Mouse (Mus musculus) brain, embryonic 14.5 days (tissue): ENCODE measurements around the gene Ccng2. TPM values are rescaled to one million over a fixed set of nuclear protein-coding genes. Genes with fewer than 3 reads are reported as not detected.

Source experiments
- DNase-seq: peaks from one replicate; pipeline ENCODE4 v3.0.0-alpha.2; 2011; ENCODE audit warnings: low read depth
- CTCF ChIP-seq: fragments of 200-500 bp; IDR thresholded peaks from 2 replicates; pipeline ENCODE4 v1.5.1; 2012; ENCODE audit warnings: inconsistent platforms, mild to moderate bottlenecking, moderate library complexity, borderline replicate concordance; ENCODE audit not compliant: insufficient read depth, insufficient read length; ENCODE audit errors: extremely low read depth
- POLR2A ChIP-seq: fragments of 200-500 bp; IDR thresholded peaks from 2 replicates; pipeline ENCODE4 v1.6.1; 2012; ENCODE audit warnings: mild to moderate bottlenecking, inconsistent platforms, borderline replicate concordance; ENCODE audit not compliant: poor library complexity, insufficient read depth, insufficient read length, severe bottlenecking; ENCODE audit errors: extremely low read depth
- polyA plus RNA-seq: library from polyadenylated mRNA; depleted of rRNA; stranded (reverse); fragments of >200 nt; gene quantifications from 2 replicates; pipeline ENCODE4 v1.2.3, GENCODE M21; 2012; rRNA removed

Gene Ccng2
- 83.1 and 97.4 TPM in 2 replicates for polyA plus RNA-seq

GRCm38 (mm10) chr5:93266883-93267704, at the start of gene Ccng2:
Gene Ccng2 (plus strand): TSS chr5:93267257.
- peak; percentile 100 for DNase-seq
- TF ChIP-seq CTCF: no peak
- peak; percentile 97 for TF ChIP-seq POLR2A

DNA sequence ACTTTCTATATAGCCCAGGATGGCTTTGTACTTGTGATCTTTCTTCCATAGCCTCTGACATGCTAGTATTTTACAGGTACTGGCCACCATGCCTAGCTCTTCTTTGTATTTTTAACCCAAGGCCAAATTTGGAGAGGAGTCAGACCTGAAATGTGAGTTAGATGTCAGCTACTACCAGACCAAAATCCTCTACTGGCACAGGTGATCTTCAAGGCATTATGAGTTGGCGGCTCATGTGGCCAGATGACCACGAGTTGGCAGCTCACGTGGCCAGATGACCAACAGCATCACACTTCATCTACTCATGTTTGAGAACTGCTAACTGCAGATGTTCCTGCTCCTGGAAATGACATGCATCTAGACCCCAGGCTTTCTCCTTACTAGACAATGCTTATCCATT, 48.7 kb upstream of the Ccng2 start:
- no peak for TF ChIP-seq CTCF
- no peak for TF ChIP-seq POLR2A
- no peak for DNase-seq

DNA sequence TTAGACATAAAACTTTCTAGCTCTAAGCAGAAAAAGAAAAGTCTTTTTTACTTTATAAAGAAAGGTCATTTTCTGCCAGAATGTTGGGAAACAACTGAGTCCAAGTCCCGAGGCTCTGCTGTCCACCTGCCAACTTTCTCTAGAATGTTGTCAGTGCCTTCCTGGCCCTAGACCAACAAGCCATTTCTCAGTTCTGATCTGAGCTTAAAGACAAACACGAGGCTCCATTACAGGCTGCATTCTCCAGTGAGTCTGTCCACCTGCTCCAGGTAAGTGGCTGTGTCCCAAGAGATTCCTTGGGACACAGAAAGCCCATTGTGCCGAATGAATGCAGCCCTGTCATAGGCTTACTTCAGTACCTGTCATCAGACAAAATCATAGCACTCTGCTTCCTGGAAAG, 45.4 kb upstream of the Ccng2 start:
- DNase-seq: peak; percentile 11
- no peak for TF ChIP-seq POLR2A
- no peak for TF ChIP-seq CTCF

- TF ChIP-seq CTCF (no peak), POLR2A (no peak)
- DNase-seq: no peak
These were observed 42.5 kb upstream of the Ccng2 start for GRCm38 (mm10) chr5:93224549-93224948.

- TF ChIP-seq POLR2A (no peak), CTCF (no peak)
- no peak for DNase-seq
These were observed 39.9 kb upstream of the Ccng2 start for GRCm38 (mm10) chr5:93227157-93227556.

GRCm38 (mm10) chr5:93229527-93229926, 37.5 kb upstream of the Ccng2 start:
- TF ChIP-seq POLR2A (no peak), CTCF (no peak)
- no peak for DNase-seq

GRCm38 (mm10) chr5:93231721-93232120, 35.3 kb upstream of the Ccng2 start:
- no peak for DNase-seq
- TF ChIP-seq CTCF (no peak), POLR2A (no peak)

DNA sequence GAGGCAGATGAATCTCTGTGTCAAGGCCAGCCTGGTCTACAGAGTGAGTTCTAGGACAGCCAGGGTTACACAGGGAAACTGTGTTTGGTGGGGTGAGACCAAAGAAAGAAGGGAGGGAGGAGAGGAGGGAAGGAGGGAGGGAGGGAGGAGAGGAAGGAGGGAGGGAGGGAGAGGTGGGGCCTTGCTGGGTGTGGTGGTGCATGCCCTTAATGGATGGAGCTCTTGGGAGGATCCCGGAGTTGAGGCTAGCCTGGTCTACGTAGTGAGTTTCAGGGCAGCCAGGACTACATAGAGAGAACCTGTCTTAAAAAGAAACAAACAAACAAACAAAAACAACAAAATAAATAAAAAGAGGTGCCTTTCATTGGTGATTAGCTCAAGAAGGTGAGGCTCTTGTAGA, 34.2 kb upstream of the Ccng2 start:
- no peak for DNase-seq
- TF ChIP-seq CTCF (no peak), POLR2A (no peak)

GRCm38 (mm10) chr5:93234130-93234529, 32.9 kb upstream of the Ccng2 start:
- TF ChIP-seq POLR2A (no peak), CTCF (no peak)
- peak; percentile 29 for DNase-seq

DNA sequence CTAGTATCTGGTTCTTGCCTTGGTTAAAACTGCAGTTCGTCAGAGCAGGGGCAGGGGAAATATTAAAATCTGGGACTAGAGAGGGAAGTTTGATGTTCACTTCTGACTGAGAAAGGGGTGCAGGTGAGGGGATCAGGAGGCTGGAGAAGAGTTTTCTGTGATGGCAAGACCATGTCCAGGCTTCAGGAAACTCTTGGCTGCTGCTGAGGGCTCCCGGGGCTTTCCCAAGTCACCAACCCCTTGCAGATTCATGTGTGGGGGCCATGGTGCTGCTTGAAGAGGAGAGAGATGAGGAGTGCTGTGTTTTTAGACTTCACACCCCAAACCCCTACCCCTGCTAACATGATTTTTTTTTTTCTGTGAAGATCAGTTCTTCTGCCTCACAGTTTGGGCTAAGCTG, 32.5 kb upstream of the Ccng2 start:
- TF ChIP-seq POLR2A: no peak
- TF ChIP-seq CTCF: no peak
- DNase-seq: no peak

DNA sequence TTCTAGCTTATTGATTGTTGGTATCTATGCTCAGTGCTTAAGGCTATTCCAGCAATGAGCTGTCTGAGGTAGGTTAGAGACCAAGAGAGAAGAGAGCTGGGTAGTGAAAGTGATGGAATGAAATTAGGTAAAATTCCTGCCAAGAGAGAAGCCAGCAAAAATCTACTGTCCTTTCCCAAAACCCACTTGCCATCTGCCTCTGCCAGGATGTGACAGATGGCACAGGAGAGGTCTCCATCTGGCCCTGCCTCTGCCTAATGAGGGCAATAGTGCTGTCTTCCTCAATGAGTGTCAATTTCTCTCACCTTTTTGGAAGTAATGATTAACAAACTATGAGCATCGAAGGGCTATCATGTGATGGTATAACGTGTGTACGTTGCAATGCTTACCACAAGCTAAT, 31.2 kb upstream of the Ccng2 start:
- DNase-seq: peak; percentile 60
- TF ChIP-seq POLR2A: no peak
- TF ChIP-seq CTCF: no peak

DNA sequence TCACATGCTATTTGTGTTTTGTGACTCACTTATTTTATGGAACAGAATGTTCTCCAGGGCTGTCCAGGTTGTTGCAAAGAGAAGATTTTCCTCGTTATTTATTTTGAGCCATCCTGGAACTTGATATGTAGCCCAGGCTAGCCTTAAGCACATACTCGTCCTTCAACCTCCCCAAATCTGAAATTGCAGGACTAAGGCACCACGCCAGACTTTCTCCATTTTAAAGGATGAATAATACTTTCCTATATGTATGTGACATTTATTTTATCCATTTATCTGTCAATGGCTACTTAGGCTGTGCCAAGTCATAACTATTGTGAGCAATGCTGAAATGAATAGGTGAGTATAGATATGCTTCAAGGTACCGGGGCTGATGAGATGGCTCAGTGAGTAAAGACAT, 30.5 kb upstream of the Ccng2 start:
- DNase-seq: no peak
- TF ChIP-seq CTCF (no peak), POLR2A (no peak)

- no peak for TF ChIP-seq CTCF
- no peak for TF ChIP-seq POLR2A
- no peak for DNase-seq
These were observed 27.2 kb upstream of the Ccng2 start for GRCm38 (mm10) chr5:93239590-93240544.
